Mouse (Mus musculus) ES-Bruce4 (cell line): Measurements from ENCODE around the gene Gm28230.

Experiments used
- CTCF ChIP-seq: IDR thresholded peaks from one replicate; pipeline ENCODE4 v1.8.1; 2011; ENCODE audit warnings: low read depth, low read length
- EP300 ChIP-seq: IDR thresholded peaks from 2 replicates; pipeline ENCODE4 v1.6.1; 2011; ENCODE audit warnings: low read depth, low read length; ENCODE audit not compliant: insufficient read depth

GRCm38 (mm10) chr2:74715504-74716241 is 10.9 kb upstream of the Gm28230 start:
- peak; percentile 80 for TF ChIP-seq CTCF
- no peak for TF ChIP-seq EP300
